Mouse (Mus musculus) lung, postnatal 36 days (tissue): Measurements from ENCODE around the gene Tcl1b5.
"Not testable (repeated sequence)": the region's sequence is repeated elsewhere in the genome, so short reads cannot be mapped to it uniquely, and the experiment has no call there.

Experiments used
- DNase-seq: peaks from one replicate; pipeline ENCODE4 v3.0.0; 2022; ENCODE audit warnings: mixed read lengths

Tcl1b5 gene

DNA sequence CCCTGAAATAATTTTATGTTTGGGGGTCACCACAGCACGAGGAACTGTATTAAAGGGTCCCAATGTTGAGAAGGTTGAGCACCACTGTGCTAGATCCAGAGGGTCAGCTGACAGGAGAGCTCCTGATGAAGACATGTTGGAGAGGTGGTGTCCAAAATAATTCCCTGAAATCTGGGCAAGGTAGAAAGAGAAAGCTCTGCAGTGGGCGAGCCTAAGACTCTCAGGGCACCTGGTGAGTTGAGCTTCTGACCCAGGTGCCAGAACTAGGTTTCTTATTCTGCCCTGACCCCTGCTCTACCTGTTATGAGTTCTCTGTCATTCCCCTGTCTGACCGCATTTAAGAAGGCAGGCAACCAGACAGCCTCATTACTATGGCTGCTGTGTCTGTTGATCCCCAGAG lies at the start of gene Tcl1b5:
Gene Tcl1b5 (plus strand): TSS at position 301 of the 400 bp plus-strand sequence.
- DNase-seq = not testable (repeated sequence)

DNA sequence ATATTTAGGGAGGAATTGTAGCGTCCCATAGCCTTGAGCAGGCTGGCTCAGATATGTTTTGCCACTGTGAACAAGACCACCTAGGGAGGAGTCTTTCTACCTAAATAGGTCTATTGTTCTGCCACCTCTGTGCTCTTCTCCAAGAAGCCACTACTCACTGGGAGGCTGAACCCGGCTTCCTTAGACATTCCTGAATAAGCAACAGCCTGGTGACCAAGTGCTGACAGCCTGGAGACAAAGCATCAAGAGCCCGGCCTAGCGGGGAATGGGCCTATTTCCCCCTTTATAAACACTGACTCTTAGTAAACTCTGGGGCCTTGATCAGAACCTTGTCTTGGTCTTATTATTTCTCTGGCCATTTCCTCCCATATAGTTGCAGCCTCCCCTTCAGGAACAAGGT lies 49.6 kb upstream of the Tcl1b5 start:
- DNase-seq = no peak

DNA sequence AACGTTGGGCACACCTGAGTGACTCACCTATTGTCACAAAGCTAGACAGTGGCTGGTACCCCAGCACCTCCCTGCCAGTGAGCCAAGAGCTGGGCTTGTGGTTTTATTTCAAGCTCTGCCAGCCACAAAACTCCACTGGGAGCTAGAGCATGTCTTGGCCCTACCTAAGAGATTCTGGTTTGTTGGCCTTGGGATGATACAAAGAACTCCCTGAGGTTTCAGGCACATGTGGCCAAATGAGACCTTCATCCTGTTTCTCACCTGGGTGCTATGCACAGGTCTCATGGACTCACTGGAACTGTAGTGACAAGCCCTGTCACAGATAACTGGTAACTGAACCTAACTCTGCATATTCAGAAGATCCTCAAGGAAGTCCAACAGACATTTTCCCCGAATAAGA lies 48.5 kb upstream of the Tcl1b5 start:
- DNase-seq = no peak

DNA sequence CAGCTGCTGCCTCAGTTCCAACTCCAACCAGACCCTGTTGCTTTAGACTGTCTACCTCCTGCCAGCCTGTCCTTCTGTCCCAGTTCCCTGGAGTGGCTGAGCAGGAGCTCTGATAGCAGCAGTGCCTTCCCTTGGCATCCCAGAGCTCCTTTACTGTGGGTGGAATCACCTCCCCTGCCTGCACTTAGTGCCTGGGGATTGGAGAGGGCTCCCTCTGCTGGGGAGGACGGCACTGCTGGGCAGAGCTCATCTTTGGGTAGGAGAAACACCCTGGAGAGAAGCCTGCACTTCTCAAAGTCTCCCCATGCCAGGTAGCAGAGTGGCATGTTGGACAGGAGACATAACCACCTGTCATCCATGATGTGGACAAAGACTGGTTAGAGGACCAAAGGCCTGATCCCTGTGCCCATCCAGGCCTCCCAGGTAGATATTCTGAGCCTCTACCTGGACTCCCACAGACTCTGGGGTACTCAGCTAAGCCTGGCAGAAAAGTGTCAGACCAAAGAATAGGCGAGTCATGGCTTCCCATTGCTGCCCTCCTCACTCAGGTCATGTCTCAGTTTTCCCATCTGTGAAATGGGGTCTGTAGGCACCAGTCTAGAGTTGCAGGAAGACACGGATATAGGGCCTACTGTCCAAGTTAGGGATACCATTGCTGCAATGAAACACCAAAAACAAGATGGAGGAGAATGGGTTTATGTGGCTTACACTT lies 46.5 kb upstream of the Tcl1b5 start:
- not testable (repeated sequence) for DNase-seq

DNA sequence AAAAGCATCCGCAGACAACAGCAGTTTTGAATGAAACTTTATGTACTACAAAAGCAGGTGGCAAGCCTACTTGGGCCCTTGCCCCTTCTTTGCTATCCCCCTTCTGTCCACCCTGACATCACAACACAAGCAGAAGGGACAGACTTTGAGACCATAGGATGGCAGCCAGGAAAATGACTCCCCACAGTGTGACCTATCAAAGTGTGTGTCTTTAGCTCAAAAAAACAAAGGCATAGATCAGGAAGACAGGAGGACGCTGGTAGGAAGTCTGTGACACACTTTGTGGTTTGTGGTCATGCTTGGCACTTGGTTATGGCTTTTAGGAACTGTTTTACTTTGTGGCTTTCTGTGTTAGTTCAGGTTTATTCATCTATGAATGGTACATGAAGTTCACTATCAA lies 42.0 kb upstream of the Tcl1b5 start:
- DNase-seq = not testable (repeated sequence)

DNA sequence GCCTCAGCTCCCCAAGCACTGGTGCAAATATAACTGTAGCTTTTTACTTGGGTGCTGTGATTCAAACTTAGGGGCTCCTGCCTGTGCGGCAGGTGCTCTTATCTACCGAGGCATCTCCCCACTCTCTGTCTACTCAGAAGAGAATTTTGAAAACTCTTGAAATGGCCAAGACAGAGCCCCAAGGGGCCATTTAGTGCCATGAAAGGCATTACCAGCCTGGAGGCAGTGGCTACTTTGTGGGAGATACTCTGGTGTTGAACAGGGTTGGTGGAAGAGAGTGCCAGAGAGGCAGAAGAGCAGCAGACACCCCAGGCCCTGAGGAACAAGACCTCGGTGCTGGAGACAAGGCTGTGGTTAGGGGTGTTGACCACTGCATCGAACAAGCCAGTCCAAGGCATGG lies 41.3 kb upstream of the Tcl1b5 start:
- not testable (repeated sequence) for DNase-seq

DNA sequence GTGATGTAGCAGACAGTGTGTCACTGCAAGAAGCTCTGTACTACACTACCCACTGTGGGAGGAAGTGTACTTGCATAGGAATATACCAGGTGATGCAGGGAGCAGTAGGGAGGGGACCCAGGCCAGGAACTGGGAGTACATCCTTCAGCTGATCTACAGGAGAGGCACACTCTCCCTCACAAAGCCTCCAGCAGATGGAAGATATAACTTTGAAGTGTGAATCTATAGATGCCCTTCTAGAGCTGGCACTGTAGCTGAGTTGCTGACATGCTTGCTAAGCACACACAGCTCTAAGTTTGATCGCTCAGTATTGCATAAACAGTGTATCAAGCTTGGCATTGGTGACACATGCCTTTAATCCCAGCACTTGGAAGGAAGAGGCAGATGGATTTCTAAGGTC lies 38.4 kb upstream of the Tcl1b5 start:
- not testable (repeated sequence) for DNase-seq

DNA sequence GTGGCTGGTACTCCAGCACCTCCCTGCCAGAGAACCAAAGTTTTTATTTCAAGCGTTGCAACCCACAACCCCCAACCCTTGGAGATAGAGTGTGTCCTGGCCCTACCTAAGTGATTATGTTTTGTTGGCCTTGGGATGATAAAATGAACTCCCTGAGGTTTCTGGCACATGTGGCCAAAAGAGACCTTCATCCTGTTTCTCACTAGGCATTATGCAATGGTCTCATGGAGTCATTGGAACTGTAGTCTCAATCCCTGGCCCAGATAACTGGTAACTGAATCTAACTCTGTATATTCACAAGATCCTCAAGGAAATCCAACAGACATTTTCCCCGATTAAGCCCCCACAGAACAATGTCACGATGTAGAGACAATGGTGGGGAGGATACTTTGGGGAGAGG lies 33.0 kb upstream of the Tcl1b5 start:
- no peak for DNase-seq

DNA sequence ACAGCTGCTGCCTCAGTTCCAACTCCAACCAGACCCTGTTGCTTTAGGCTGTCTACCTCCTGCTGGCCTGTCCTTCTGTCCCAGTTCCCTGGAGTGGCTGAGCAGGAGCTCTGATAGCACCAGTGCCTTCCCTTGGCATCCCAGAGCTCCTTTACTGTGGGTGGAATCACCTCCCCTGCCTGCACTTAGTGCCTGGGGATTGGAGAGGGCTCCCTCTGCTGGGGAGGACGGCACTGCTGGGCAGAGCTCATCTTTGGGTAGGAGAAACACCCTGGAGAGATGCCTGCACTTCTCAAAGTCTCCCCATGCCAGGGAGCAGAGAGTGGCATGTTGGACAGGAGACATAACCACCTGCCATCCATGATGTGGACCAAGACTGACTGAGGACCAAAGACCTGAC lies 31.2 kb upstream of the Tcl1b5 start:
- DNase-seq = not testable (repeated sequence)

DNA sequence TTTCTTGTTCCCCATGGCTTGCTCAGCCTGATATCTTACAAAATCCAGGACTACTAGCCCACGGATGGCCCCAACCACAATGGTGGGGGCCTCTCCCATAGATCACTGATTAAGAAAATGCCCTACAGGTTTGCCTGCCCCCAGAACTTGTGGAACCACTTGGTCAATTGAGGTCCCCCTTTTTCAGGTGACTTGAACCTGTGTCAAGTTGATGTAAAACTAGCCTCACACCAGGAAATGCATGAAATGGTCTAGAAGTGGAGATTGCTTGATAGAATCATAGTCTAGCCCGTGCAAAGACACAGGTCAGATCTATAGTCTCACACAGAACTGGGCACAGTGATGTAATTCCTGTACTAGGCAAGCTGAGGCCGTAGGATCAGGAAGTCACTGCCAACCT lies 30.4 kb upstream of the Tcl1b5 start, which contains the start of gene Tcl1b2:
Gene Tcl1b2 (plus strand): TSS at position 301 of the 400 bp plus-strand sequence.
- no peak for DNase-seq

DNA sequence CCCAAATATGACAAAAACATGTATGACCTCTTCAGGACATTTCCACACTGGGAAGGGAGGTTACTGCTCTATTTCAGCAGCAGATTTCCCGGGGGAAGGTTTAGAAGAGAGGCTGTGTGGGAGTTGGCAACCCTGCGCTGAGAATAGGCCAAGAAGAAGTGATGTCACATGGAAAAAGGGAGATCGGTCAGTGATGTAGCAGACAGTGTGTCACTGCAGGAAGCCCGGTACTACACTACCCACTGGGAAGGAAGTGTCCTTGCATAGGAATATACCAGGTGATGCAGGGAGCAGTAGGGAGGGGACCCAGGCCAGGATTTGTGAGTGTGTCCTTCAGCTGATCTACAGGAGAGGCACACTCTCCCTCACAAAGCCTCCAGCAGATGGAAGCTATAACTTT lies 20.9 kb upstream of the Tcl1b5 start:
- not testable (repeated sequence) for DNase-seq

DNA sequence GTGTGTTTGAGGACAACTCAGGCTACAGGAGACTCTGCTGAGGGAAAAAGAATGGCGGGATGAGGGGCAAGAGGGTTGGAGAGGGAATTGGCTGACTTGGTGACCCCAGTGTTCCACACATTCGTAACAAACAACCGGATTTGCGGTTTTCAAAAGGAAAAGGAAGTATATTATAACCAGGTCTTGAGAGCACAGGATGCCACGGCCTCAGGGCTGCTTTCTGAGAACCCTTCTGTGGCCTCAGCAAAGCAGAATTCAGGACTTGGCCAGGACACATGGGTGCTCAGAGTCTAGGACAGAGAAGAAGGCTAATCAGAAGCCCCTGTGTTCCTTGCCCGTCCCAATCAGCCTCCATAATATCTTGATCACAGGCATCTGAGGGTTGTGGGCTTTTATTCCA lies 17.3 kb upstream of the Tcl1b5 start:
- no peak for DNase-seq

DNA sequence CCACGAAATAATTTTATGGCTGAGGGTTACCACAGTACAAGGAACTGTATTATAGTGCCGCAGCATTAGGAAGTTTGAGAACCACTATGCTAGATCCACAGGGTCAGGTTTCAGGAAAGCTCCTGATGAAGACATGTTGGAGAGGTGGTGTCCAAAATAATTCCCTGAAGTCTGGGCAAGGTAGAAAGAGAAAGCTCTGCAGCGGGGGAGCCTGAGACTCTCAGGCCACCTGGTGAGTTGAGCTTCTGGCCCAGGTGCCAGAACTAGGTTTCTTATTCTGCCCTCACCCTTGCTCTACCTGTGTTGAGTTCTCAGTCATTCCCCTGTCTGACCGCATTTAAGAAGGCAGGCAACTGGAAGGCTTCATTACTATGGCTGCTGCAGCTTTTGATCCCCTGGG lies 16.8 kb upstream of the Tcl1b5 start, which contains the start of gene Tcl1b1:
Gene Tcl1b1 (plus strand): TSS at position 301 of the 400 bp plus-strand sequence.
- DNase-seq = no peak

DNA sequence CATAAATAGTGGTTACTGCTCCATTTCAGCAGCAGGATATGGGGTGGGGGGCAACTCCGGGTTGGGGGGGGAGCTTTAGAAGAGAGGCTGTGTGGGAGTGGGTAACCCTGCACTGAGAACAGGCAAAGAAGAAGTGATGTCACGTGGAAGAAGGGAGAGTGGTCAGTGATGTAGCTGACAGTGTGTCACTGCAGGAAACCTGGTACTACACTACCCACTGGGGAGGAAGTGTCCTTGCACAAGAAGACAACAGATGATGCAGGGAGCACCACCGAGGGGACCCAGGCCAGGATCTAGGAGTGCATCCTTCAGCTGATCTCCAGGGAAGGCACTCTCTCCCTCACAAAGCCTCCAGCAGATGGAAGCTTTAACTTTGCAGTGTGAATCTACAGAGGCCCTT lies 9.4 kb upstream of the Tcl1b5 start:
- no peak for DNase-seq

DNA sequence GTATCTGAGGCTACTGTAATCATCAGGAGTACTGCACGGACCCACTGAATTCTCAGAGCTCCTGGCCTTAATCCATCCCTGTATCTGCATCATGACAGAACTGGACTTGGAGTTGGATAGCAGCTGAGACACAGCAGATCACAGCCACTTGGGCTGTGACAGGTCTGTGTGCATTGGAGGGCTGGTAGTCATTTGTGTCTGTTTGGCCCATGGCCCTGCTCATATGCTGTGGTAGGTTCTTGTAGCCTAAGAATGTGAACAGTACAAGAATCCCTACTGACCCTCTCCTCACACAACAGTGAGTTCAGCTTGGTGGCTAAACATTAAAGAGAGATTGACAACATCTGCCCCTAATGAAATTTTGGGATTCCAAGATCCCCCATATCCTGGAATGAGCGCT lies 2.8 kb upstream of the Tcl1b5 start:
- no peak for DNase-seq

DNA sequence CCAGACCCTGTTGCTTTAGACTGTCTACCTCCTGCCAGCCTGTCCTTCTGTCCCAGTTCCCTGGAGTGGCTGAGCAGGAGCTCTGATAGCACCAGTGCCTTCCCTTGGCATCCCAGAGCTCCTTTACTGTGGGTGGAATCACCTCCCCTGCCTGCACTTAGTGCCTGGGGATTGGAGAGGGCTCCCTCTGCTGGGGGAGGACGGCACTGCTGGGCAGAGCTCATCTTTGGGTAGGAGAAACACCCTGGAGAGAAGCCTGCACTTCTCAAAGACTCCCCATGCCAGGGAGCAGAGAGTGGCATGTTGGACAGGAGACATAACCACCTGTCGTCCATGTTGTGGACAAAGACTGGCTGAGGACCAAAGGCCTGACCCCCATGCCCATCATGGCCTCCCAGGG lies 1.8 kb upstream of the Tcl1b5 start:
- DNase-seq = peak; percentile 50

DNA sequence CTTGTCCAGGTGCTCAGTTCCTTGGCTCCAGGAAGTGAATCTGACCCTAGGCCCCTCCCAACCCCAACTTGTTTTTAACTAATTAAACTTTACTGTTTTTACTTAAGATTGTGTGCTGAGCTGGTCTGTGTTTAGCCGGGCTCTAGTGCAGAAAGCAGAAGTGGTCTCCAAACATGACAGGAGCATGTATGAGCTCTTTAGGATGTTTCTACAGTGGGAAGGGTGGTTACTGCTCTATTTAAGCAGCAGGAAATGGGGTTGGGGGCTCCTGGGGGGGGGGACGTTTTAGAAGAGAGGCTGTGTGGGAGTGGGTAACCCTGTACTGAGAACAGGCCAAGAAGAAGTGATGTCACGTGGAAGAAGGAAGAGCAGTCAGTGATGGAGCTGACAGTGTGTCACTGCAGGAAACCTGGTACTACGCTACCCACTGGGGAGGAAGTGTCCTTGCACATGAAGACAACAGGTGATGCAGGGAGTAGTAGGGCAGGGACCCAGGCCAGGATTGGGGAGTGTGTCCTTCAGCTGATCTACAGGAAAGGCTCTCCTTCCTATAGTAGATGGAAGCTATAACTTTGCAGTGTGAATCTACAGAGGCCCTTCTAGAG lies 5.0 kb downstream of the Tcl1b5 start:
- DNase-seq = not testable (repeated sequence)

DNA sequence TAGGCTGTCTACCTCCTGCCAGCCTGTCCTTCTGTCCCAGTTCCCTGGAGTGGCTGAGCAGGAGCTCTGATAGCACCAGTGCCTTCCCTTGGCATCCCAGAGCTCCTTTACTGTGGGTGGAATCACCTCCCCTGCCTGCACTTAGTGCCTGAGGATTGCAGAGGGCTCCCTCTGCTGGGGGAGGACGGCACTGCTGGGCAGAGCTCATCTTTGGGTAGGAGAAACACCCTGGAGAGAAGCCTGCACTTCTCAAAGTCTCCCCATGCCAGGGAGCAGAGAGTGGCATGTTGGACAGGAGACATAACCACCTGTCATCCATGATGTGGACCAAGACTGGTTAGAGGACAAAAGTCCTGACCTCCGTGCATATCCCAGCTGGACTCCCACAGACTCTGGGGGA lies 12.8 kb downstream of the Tcl1b5 start:
- peak; percentile 0 for DNase-seq

DNA sequence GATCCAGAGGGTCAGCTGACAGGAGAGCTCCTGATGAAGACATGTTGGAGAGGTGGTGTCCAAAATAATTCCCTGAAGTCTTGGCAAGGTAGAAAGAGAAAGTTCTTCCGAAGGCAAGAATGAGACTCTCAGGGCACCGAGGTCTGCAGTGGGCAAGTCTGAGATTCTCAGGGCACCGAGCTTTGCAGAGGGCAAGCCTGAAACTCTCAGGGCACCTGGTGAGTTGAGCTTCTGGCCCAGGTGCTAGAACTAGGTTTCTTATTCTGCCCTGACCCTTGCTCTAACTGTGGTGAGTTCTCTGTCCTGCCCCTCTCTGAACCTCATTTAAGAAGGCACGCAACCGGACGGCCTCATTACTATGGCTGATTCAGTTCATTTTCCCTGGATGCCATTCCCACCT lies 14.6 kb downstream of the Tcl1b5 start, which contains the start of gene Tcl1b3:
Gene Tcl1b3 (plus strand): TSS at position 301 of the 400 bp plus-strand sequence.
- not testable (repeated sequence) for DNase-seq

DNA sequence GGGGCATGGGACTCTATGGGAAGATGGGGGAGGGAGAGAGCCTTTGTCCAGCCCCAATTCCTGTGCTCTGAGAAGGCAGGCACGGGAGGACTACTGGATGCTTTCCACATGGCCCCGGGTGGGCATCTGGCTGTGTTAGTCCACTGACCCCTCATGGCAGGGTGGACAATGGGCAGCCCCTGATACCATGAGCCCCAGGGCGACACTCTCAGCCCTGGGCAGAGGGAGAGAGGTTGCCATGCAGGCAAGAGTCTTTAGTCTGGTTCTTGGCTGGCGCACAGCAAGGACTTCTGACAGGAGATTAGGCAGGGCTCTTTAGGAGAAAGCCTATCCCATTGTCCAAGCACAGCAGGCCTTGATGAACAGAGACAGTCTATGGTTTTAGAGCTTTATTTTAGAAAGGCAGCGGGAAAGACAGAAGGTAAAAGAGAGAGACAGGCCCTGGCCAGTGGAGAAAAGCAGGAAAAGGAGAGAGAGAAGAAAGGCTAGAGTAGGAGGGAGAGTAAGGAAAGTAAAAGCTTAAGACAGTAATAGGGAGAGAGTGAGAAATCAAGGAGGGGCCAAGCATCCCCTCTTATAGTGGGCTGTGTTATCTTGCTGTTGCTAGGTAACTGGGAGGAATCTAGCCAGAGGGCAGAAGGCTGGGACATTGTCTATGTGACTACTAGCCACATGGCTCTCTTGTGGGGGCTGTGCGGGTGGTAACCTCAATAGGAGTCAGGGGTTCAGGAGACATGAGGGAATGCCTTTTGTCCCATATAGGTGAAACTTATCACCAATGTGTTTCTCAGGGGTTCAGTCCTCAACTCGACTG lies 23.7 kb downstream of the Tcl1b5 start:
- not testable (repeated sequence) for DNase-seq

DNA sequence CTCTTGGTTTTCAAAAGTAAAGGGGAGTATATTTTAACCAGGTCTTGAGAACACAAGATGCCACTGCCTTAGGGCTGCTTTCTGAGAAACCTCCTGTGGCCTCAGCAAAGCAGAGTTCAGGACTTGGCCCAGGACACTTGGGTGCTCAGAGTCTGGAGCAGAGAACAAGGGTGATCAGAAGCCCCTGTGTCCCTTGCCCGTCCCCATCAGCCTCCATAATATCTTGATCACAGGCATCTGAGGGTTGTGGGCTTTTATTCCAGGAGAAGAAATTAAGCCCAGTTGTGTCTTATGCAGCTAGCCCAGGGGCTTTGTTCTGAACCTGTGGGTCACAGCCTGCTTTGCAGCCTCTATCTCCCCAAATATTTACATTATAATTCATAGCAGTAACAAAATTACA lies 25.5 kb downstream of the Tcl1b5 start, which contains the start of gene Tcl1b4:
Gene Tcl1b4 (plus strand): TSS at position 301 of the 400 bp plus-strand sequence.
- DNase-seq = not testable (repeated sequence)

DNA sequence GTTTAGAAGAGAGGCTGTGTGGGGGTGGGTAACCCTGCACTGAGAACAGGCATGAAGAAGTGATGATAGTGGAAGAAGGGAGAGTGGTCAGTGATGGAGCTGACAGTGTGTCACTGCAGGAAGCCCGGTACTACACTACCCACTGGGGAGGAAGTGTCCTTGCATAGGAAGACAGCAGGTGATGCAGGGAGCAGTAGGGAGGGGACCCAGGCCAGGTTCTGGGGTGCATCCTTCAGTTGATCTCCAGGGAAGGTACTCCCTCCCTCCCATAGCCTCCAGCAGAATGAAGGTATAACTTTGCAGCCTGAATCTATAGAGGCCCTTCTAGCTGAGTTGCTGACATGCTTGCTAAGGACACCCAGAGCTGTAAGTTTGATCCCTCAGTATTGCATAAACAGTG lies 30.9 kb downstream of the Tcl1b5 start:
- no peak for DNase-seq

DNA sequence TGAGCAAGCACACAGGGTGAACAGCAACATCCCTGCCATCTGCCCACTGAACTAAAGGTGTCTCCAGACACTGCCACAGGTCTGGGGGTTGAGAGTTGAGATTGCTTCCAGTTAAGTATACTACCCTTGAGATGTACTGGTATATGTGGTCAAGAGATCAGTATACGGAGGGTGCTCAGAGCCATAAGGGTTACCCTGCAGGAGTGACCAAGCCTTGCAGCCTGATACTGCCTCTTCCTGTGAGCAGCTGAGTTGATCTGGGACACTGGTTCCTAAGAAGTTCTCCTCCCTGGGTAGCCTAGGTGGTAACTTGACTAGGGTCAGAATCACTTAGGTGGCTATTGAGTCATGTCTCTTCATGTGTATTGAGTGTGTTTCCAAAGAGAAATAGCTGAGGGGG lies 32.3 kb downstream of the Tcl1b5 start:
- no peak for DNase-seq
